Mouse (Mus musculus) cortical plate, adult 2 months (tissue): ENCODE data around the gene Polg2.

Experiments
- CTCF ChIP-seq: fragments of 200-500 bp; IDR thresholded peaks from 2 replicates; pipeline ENCODE4 v1.5.1; 2011; ENCODE audit warnings: mild to moderate bottlenecking, control low read depth, low read length; ENCODE audit not compliant: insufficient read depth; ENCODE audit errors: extremely low read depth
- POLR2A ChIP-seq: fragments of 200-500 bp; IDR thresholded peaks from 2 replicates; pipeline ENCODE4 v1.6.1; 2011; ENCODE audit warnings: mild to moderate bottlenecking, low read length, control low read depth; ENCODE audit not compliant: insufficient read depth; ENCODE audit errors: extremely low read depth

DNA sequence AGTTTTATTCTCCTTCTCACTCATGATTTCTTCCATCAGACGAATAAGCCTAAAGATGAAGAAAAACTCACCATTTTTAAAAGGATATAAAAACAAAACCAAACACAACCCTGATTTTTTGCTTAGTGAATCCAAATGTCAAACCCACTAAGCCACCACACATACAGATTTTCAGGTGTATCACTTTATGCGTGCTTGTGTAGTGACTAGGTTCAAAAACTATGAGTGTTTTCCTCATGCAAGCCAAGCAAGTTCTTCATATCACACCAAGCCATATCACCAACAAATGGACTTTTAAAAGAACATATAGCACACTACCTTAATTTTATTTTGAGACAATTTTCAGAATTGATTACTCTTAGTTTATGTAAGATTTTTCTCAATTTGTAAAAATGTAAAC lies 5.1 kb upstream of the Polg2 start:
- no peak for TF ChIP-seq CTCF
- no peak for TF ChIP-seq POLR2A
